Mouse (Mus musculus): ENCODE results near the gene Sprtn. TPM values are rescaled to one million over a fixed set of nuclear protein-coding genes. Genes with fewer than 3 reads are reported as not detected.

Sprtn gene
- 5.7 TPM for polyA plus RNA-seq (2017; shearing (Covaris generic))

GRCm38 (mm10) chr8:124897386-124898250, at the start of gene Sprtn, which contains the start of gene Exoc8:
Gene Sprtn (plus strand): TSS chr8:124897886.
Gene Exoc8 (minus strand): TSS chr8:124897705.

GRCm38 (mm10) chr8:124862321-124863162, 35.1 kb upstream of the Sprtn start, which contains the start of the genes Gnpat and 2810004N23Rik:
Gene Gnpat (plus strand): TSS chr8:124863033.
Gene 2810004N23Rik (minus strand): TSS chr8:124863120.

GRCm38 (mm10) chr8:124949209-124950068, 51.8 kb downstream of the Sprtn start, which contains the start of gene Egln1:
Gene Egln1 (minus strand): TSS chr8:124949324.

Other genes with a start within 250 kb of the Sprtn start
- 4.1 TPM for gene 2310022B05Rik, start 234.5 kb upstream of the Sprtn start, polyA plus RNA-seq (2017; shearing (Covaris generic))
- 56.5 TPM for gene Ttc13, start 175.9 kb upstream of the Sprtn start, polyA plus RNA-seq (2017; shearing (Covaris generic))
- 19.9 TPM for gene Arv1, start 175.7 kb upstream of the Sprtn start, polyA plus RNA-seq (2017; shearing (Covaris generic))
- gene Fam89a, start 146.1 kb upstream of the Sprtn start, polyA plus RNA-seq (2017; shearing (Covaris generic)) = 1.1 TPM
- gene Trim67, start 104.8 kb upstream of the Sprtn start, polyA plus RNA-seq (2017; shearing (Covaris generic)) = 0.12 TPM
- 48.2 TPM for gene Gnpat, start 34.9 kb upstream of the Sprtn start, polyA plus RNA-seq (2017; shearing (Covaris generic))
- gene 2810004N23Rik, start 34.8 kb upstream of the Sprtn start, polyA plus RNA-seq (2017; shearing (Covaris generic)) = 15.1 TPM
- 5.1 TPM for gene Exoc8, start 181 bp upstream of the Sprtn start, polyA plus RNA-seq (2017; shearing (Covaris generic))
- gene Egln1, start 51.4 kb downstream of the Sprtn start, polyA plus RNA-seq (2017; shearing (Covaris generic)) = 42.7 TPM
- 75.2 TPM for gene Tsnax, start 115.1 kb downstream of the Sprtn start, polyA plus RNA-seq (2017; shearing (Covaris generic))
- 6.8 TPM for gene Disc1, start 156.3 kb downstream of the Sprtn start, polyA plus RNA-seq (2017; shearing (Covaris generic))

All from effector memory CD4-positive, alpha-beta T cell, adult 7 months (primary cell).